In genomic region chrX:47970864-47971263, GRCm38 (mm10) we compare ENCODE assay signal across 27 mouse cellular contexts. TPM values are rescaled to one million over a fixed set of nuclear protein-coding genes. Genes with fewer than 3 reads are reported as not detected.
DNase-seq lines count a peak whose midpoint lies in the region; ATAC-seq and TF ChIP-seq lines count a peak whose summit lies in the region.
"Had no signal": no experiment of that assay in that cellular context is flagged by ENCODE, and none has a peak within 500 bp of the region (broad histone marks: within the 10 kb centered on the region; RNA-seq: fewer than 3 reads in every experiment).

No protein-coding gene starts in this region.

- 0 out of 2 replicates have a peak overlapping the region, but pooled peaks have one; percentile 24 for H3K27ac ChIP-seq in ES-Bruce4 (ENCODE audit: insufficient read depth, low read length)
- H3K27ac ChIP-seq in kidney, embryonic 14.5 days (ENCODE audit: low read depth, low read length): no peak overlapping the region
- no peak overlapping the region for H3K27ac ChIP-seq in cerebellum, adult 2 months (ENCODE audit: insufficient read depth, low read length)
- H3K27ac ChIP-seq: heart, embryonic 13.5 days; hindbrain, embryonic 15.5 days; limb, embryonic 12.5 days; liver, embryonic 15.5 days; midbrain, embryonic 10.5 days; neural tube, embryonic 12.5 days had no signal

- no peaks in the 10 kb centered on the region for H3K36me3 ChIP-seq in ES-Bruce4 (ENCODE audit: control insufficient read depth, insufficient read depth, low read length, poor library complexity, severe bottlenecking)
- no peaks in the 10 kb centered on the region for H3K36me3 ChIP-seq in kidney, embryonic 14.5 days (ENCODE audit: control insufficient read depth, insufficient read depth, low read length)
- H3K36me3 ChIP-seq: heart, embryonic 13.5 days; hindbrain, embryonic 15.5 days; limb, embryonic 12.5 days; liver, embryonic 15.5 days; midbrain, embryonic 10.5 days; neural tube, embryonic 12.5 days had no signal

- peak; percentile 52 for DNase-seq in ES-CJ7 (ENCODE audit: low read depth, low spot score)
- DNase-seq in kidney, postnatal 14 days: peak; percentile 40
- no peak for DNase-seq in right cerebral cortex, adult 2 months (ENCODE audit: low spot score in 2 of 2)
- DNase-seq in cerebellum, adult 2 months: no peak
- DNase-seq: adrenal gland, postnatal 25 days; B cell, adult 2 months; cerebellum, adult 18-20 months; cerebellum, postnatal 14 days; forebrain, postnatal 0 days; heart, postnatal 10 days; lung, embryonic 14.5 days; lung, postnatal 14 days; right cerebral cortex, postnatal 4 days; thymus, adult 2 months; thymus, postnatal 36 days had no signal

- no peak overlapping the region for H3K9ac ChIP-seq in ES-Bruce4 (ENCODE audit: low read depth, poor library complexity, severe bottlenecking)
- no peak overlapping the region for H3K9ac ChIP-seq in kidney, embryonic 14.5 days (ENCODE audit: low read depth, low read length)
- H3K9ac ChIP-seq: forebrain, postnatal 0 days; heart, embryonic 13.5 days; hindbrain, embryonic 15.5 days; limb, embryonic 12.5 days; liver, embryonic 15.5 days; lung, embryonic 14.5 days; neural tube, embryonic 12.5 days had no signal

- H3K4me2 ChIP-seq in kidney, embryonic 14.5 days (replicated peaks; ENCODE audit: low read depth, low read length): no peak overlapping the region
- H3K4me2 ChIP-seq: heart, embryonic 13.5 days; hindbrain, embryonic 15.5 days; limb, embryonic 12.5 days; liver, embryonic 15.5 days; lung, embryonic 14.5 days; neural tube, embryonic 12.5 days had no signal

- no peak for TF ChIP-seq POLR2A in ES-Bruce4 (IDR thresholded peaks at IDR 0.05; ENCODE audit: insufficient read depth, low read length)
- TF ChIP-seq POLR2A in cerebellum, adult 2 months (IDR thresholded peaks at IDR 0.05; ENCODE audit: borderline replicate concordance, insufficient read depth, low read length): no peak

- TF ChIP-seq EP300 in ES-Bruce4 (IDR thresholded peaks at IDR 0.05; ENCODE audit: insufficient read depth, low read depth, low read length): peak; percentile 63; the same call in 1 of the 2 replicates

- 78% methylated on average over 3 of the region's 3 CpGs for WGBS in kidney, embryonic 14.5 days
- 95% methylated on average over 3 of the region's 3 CpGs for WGBS in cerebellum, adult 2 months

- no peaks in the 10 kb centered on the region for H3K27me3 ChIP-seq in ES-Bruce4 (ENCODE audit: control insufficient read depth, insufficient read depth, low read length, poor library complexity, severe bottlenecking)
- H3K27me3 ChIP-seq in kidney, embryonic 14.5 days (ENCODE audit: control insufficient read depth, insufficient read depth, low read length): no peaks in the 10 kb centered on the region
- H3K27me3 ChIP-seq in cerebellum, adult 2 months (ENCODE audit: control insufficient read depth, insufficient read depth, low read length): no peaks in the 10 kb centered on the region
- H3K27me3 ChIP-seq: heart, embryonic 13.5 days; hindbrain, embryonic 15.5 days; limb, embryonic 12.5 days; liver, embryonic 15.5 days; neural tube, embryonic 12.5 days had no signal

- ATAC-seq in kidney, embryonic 14.5 days (ENCODE audit: low FRiP score, low TSS enrichment): peak; percentile 49; the same call in 1 of the 2 replicates
- ATAC-seq: forebrain, postnatal 0 days; inflammation-experienced regulatory T-cells, adult 6 months; midbrain, embryonic 16.5 days; Patski had no signal

- peaks cover 5% of the 10 kb centered on the region for H3K4me1 ChIP-seq in ES-Bruce4 (ENCODE audit: control insufficient read depth, insufficient read depth, low read length)
- H3K4me1 ChIP-seq in kidney, embryonic 14.5 days (ENCODE audit: control insufficient read depth, insufficient read depth, low read length): no peaks in the 10 kb centered on the region
- H3K4me1 ChIP-seq in cerebellum, adult 2 months (ENCODE audit: control insufficient read depth, insufficient read depth, low read length): no peaks in the 10 kb centered on the region
- H3K4me1 ChIP-seq: heart, embryonic 13.5 days; hindbrain, embryonic 15.5 days; limb, embryonic 12.5 days; liver, embryonic 15.5 days; neural tube, embryonic 12.5 days had no signal

- TF ChIP-seq CTCF in ES-Bruce4 (IDR thresholded peaks at IDR 0.05; ENCODE audit: low read depth, low read length): no peak
- no peak for TF ChIP-seq CTCF in cerebellum, adult 2 months (IDR thresholded peaks at IDR 0.05; ENCODE audit: borderline replicate concordance, insufficient read depth, low read depth, low read length)

- H3K9me3 ChIP-seq in ES-Bruce4 (replicated peaks; ENCODE audit: control insufficient read depth, insufficient read depth, low read length, poor library complexity, severe bottlenecking): no peaks in the 10 kb centered on the region
- H3K9me3 ChIP-seq in kidney, embryonic 14.5 days (ENCODE audit: control insufficient read depth, low read length): no peaks in the 10 kb centered on the region
- H3K9me3 ChIP-seq: heart, embryonic 13.5 days; hindbrain, embryonic 15.5 days; limb, embryonic 12.5 days; liver, embryonic 15.5 days; midbrain, embryonic 10.5 days; neural tube, embryonic 12.5 days had no signal

- H3K4me3 ChIP-seq in ES-Bruce4 (ENCODE audit: low read depth, low read length): no peak overlapping the region
- no peak overlapping the region for H3K4me3 ChIP-seq in kidney, embryonic 14.5 days (ENCODE audit: low read length)
- H3K4me3 ChIP-seq in cerebellum, adult 2 months (replicated peaks; ENCODE audit: insufficient read depth, low read depth, low read length): no peak overlapping the region
- H3K4me3 ChIP-seq: erythroblast, embryonic 14.5 days; heart, embryonic 13.5 days; hindbrain, embryonic 15.5 days; limb, embryonic 12.5 days; liver, embryonic 15.5 days; midbrain, embryonic 10.5 days; neural tube, embryonic 12.5 days had no signal

RNA-seq across cellular contexts. Expression of gene Ocrl, which starts 58.7 kb away (rescaled TPM):
- polyA plus RNA-seq in ES-Bruce4 (2011; ENCODE audit: insufficient read depth, insufficient read length, low read depth, missing spikeins): 43.7 and 45.1 TPM in 2 replicates
- polyA plus RNA-seq in kidney, embryonic 14.5 days (2014; fragmentation: Nextera tagmentation; extraction: Ambion mirVana): 19.0 and 22.7 TPM in 2 replicates
- 50.6 and 52.6 TPM in 2 replicates for polyA plus RNA-seq in cerebellum, adult 2 months (2012; rRNA removed)

Comparison
In these comparisons a context has a peak if more than half of its experiments do, and no peak if none do; other contexts are left out.
1. DNase-seq: peak in ES-CJ7 (single experiment) and kidney, postnatal 14 days (single experiment); none in right cerebral cortex, adult 2 months (0 of 2) and cerebellum, adult 2 months (0 of 2).